Mouse (Mus musculus) stomach, postnatal 0 days (tissue): ENCODE results near the gene Bloc1s4. TPM values are rescaled to one million over a fixed set of nuclear protein-coding genes. Genes with fewer than 3 reads are reported as not detected.

ENCODE experiments used
- ATAC-seq: fragments of 200-750 bp; cut with Nextera tagmentation; 2 replicates; pipeline ENCODE4 v1.8.0; 2017; ENCODE audit not compliant: low FRiP score, low TSS enrichment
- DNase-seq: peaks from one replicate; pipeline ENCODE4 v3.0.0-alpha.2; 2016; ENCODE audit warnings: low spot score
- H3K27ac ChIP-seq: fragments of 300-500 bp; sonication (generic); replicated peaks from 2 replicates; pipeline ENCODE4 v1.5.1; 2014; ENCODE audit warnings: mild to moderate bottlenecking, control low read depth
- H3K27me3 ChIP-seq: fragments of 300-500 bp; sonication (generic); 2 replicates; pipeline ENCODE4 v1.6.1; 2014; ENCODE audit warnings: low read length; ENCODE audit not compliant: control insufficient read depth, insufficient read depth
- H3K36me3 ChIP-seq: fragments of 300-500 bp; sonication (generic); 2 replicates; pipeline ENCODE4 v1.6.1; 2014; ENCODE audit warnings: low read length, mixed read lengths; ENCODE audit not compliant: control insufficient read depth, insufficient read depth
- H3K4me1 ChIP-seq: fragments of 300-500 bp; sonication (generic); replicated peaks from 2 replicates; pipeline ENCODE4 v1.6.1; 2014; ENCODE audit warnings: antibody characterized with exemption; ENCODE audit not compliant: control insufficient read depth, insufficient read depth
- H3K4me2 ChIP-seq: fragments of 300-500 bp; sonication (generic); replicated peaks from 2 replicates; pipeline ENCODE4 v1.6.1; 2014; ENCODE audit warnings: low read depth, mild to moderate bottlenecking, control low read depth, moderate library complexity
- H3K4me3 ChIP-seq: fragments of 300-500 bp; sonication (generic); 2 replicates; pipeline ENCODE4 v1.5.1; 2014; ENCODE audit warnings: low read depth, low read length, control low read depth
- H3K9ac ChIP-seq: fragments of 300-500 bp; sonication (generic); 2 replicates; pipeline ENCODE4 v1.6.1; 2014; ENCODE audit warnings: mild to moderate bottlenecking, low read length, control low read depth, mixed read lengths
- H3K9me3 ChIP-seq: fragments of 300-500 bp; sonication (generic); 2 replicates; pipeline ENCODE4 v1.6.1; 2016; ENCODE audit warnings: low read length; ENCODE audit not compliant: control insufficient read depth
- CTCF ChIP-seq: IDR thresholded peaks from 2 replicates; pipeline ENCODE4 v1.5.1; 2016; ENCODE audit warnings: antibody characterized with exemption, low read depth, mild to moderate bottlenecking, moderate library complexity
- EP300 ChIP-seq: optimal IDR thresholded peaks from 2 replicates; pipeline ENCODE3; 2016; ENCODE audit warnings: antibody characterized with exemption
- WGBS: fragments of 180-500 bp; shearing (Covaris S2); extraction: QIAGEN DNeasy Blood & Tissue Kit; methylation state at CpG from one replicate; pipeline ENCODE4 v1.1.7; 2014; 5-methylcytosine and 5-hydroxymethylcytosine counted together
- polyA plus RNA-seq: library from polyadenylated mRNA; unstranded; fragments of >200 nt; fragmentation: Nextera tagmentation; extraction: Ambion mirVana; gene quantifications from 2 replicates; pipeline ENCODE4 v1.2.1, GENCODE M21; 2015

Gene Bloc1s4
- polyA plus RNA-seq, 1 experiment from 2014 or later: 21.4 TPM

DNA sequence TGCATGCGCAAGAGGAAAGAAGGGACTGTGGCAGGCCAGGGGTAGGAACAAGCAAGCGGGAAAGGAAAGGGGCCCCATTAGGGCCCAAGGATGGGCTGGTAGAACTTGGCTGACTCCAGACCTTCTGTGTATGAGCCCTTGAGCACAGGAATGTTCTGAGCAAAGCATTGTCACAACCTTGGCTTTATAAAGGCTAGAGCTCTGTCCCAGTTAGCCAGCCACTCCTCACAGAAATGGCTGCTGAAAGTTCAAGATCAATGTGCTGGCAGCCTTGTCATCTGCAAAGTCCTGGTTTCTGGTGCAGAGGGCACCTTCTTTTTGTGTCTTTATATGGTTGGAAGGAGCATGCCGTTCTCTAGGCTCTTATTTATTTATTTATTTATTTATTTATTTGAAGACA lies 28.8 kb downstream of the Bloc1s4 start:
- Histone ChIP-seq H3K9ac (no peak overlapping the region), H3K4me1 (no peaks in the 10 kb centered on the region), H3K9me3 (no peaks in the 10 kb centered on the region), H3K27ac (no peak overlapping the region), H3K36me3 (no peaks in the 10 kb centered on the region), H3K27me3 (no peaks in the 10 kb centered on the region), H3K4me3 (no peak overlapping the region), H3K4me2 (no peak overlapping the region)
- TF ChIP-seq EP300 (no peak), CTCF (no peak)
- ATAC-seq: no peak
- 86% methylated on average over 3 of the region's 3 CpGs for WGBS
- no peak for DNase-seq

DNA sequence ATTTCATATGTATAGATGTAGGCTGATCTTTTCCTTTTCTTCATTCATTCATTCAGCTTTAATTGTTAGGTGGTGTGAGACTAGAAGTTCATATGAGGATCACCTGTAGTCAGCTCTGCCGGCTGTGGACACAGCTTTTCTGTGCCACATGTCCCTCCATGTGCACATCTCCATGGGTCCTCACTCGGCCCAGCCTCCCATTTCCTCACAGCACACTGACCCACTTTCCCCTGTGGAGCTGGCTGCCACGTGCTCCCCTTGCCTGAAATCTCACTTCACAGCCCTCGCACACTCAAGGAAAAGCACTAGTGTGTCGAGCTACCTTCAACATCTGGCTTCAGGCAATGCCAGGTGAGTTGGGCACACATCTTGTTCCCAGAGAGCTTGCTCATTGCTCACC lies 29.3 kb downstream of the Bloc1s4 start:
- 83% methylated on average over 5 of the region's 5 CpGs for WGBS
- H3K36me3 ChIP-seq: no peaks in the 10 kb centered on the region
- TF ChIP-seq EP300 (no peak), CTCF (no peak)
- no peak for ATAC-seq
- DNase-seq: no peak
- H3K9me3 ChIP-seq: no peaks in the 10 kb centered on the region
- H3K27ac ChIP-seq: no peak overlapping the region
- H3K4me1 ChIP-seq: no peaks in the 10 kb centered on the region
- no peaks in the 10 kb centered on the region for H3K27me3 ChIP-seq
- H3K9ac ChIP-seq: no peak overlapping the region
- no peak overlapping the region for H3K4me3 ChIP-seq
- H3K4me2 ChIP-seq: no peak overlapping the region

DNA sequence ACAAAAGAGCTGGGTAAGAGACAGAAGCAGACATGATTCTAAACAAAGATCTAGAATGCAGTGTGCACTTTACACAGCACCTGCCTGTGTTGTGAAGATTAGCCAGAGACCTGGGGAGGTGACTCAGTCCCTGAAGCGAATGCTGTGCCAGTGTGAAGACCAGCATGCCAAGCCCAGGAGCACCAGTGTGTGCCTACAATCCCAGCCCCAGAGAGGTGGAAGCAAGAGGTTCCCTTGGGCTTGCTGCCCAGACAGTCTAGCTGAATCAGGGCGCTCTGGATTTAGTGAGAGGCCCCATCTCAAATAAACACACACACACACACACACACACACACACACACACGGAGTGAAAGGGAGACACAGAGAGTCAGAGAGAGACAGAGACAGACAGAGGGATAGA lies 30.6 kb downstream of the Bloc1s4 start:
- Histone ChIP-seq H3K27me3 (no peaks in the 10 kb centered on the region), H3K36me3 (no peaks in the 10 kb centered on the region), H3K4me1 (0 out of 2 replicates have a peak, but pooled peaks cover 3% of the 10 kb centered on the region), H3K9me3 (no peaks in the 10 kb centered on the region), H3K4me3 (no peak overlapping the region), H3K9ac (no peak overlapping the region), H3K4me2 (no peak overlapping the region), H3K27ac (no peak overlapping the region)
- no peak for DNase-seq
- 55% methylated on average over 3 of the region's 3 CpGs for WGBS
- TF ChIP-seq CTCF: no peak
- TF ChIP-seq EP300: no peak
- ATAC-seq: no peak

DNA sequence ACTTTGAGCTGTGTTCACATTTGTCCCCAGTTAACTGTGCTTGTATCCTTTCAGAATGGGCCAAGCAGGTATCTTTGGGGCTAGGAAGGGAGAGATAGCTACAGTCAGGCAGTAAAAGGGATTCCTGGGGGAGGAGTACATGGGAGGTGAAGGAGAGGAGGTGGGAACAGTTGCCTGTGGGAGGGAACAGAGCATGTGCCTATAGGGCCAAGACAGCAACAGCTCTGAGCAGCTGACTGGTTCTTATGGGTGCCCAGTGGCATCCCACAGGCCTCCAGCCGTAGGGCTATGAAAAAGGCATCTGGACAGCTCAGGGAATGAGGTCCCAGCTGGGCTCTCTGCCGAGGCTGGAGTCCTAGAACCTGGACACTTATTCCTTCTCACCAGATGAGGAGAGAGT lies 31.6 kb downstream of the Bloc1s4 start:
- no peak for ATAC-seq
- Histone ChIP-seq H3K4me2 (no peak overlapping the region), H3K9me3 (no peaks in the 10 kb centered on the region), H3K4me3 (no peak overlapping the region), H3K4me1 (peaks cover 8% of the 10 kb centered on the region; the same call in 1 of the 2 replicates), H3K9ac (no peak overlapping the region), H3K36me3 (no peaks in the 10 kb centered on the region), H3K27ac (no peak overlapping the region), H3K27me3 (no peaks in the 10 kb centered on the region)
- TF ChIP-seq EP300: no peak
- no peak for TF ChIP-seq CTCF
- DNase-seq: no peak
- 72% methylated on average over 2 of the region's 2 CpGs for WGBS

DNA sequence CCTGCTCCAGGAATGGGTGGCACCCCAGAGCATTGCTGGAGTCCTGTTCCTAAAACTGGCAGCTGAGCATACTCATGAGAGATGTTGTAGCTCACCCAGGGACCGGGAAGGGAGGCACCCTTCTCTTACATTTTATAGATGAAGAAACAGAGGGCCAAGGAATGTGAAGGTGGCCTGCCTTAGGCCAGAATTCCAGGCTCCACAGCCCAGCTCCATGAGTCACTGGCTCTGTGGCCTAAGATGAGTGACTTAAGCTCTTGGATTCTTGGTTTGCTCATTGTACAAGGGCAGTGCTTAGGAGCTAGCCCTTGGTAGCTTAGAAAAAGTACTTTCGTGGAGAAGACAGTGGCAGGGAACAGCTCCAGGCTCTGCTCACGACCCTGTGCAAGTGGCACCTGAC lies 33.6 kb downstream of the Bloc1s4 start:
- no peaks in the 10 kb centered on the region for H3K27me3 ChIP-seq
- DNase-seq: no peak
- no peaks in the 10 kb centered on the region for H3K9me3 ChIP-seq
- no peak overlapping the region for H3K9ac ChIP-seq
- no peak for ATAC-seq
- no peak overlapping the region for H3K4me3 ChIP-seq
- H3K27ac ChIP-seq: peak overlapping the region; percentile 90
- no peak overlapping the region for H3K4me2 ChIP-seq
- no peak for TF ChIP-seq CTCF
- no peak for TF ChIP-seq EP300
- WGBS: 68% methylated on average over 3 of the region's 3 CpGs
- H3K4me1 ChIP-seq: peaks cover 8% of the 10 kb centered on the region; the same call in 1 of the 2 replicates
- no peaks in the 10 kb centered on the region for H3K36me3 ChIP-seq

DNA sequence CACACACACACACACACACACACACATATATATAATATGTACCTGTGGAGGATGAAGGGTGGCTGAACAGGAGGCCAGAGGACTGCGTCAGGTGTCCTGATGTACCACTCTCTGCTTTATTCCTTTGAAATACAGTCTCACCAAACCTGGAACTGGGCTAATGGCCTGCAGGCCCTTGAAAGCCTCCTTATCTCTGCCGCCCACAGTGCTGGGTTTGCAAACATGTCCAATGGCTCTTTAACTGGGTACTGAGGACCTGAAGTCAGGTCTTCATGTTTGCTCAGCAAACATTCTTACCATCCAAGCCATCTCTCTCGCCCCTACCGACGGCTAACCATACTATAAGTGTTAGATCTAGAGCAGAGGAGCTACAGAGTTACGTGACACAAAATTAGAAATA lies 34.8 kb downstream of the Bloc1s4 start:
- H3K36me3 ChIP-seq: no peaks in the 10 kb centered on the region
- H3K4me3 ChIP-seq: no peak overlapping the region
- H3K27ac ChIP-seq: peak overlapping the region; percentile 90
- peak; percentile 40 for DNase-seq
- ATAC-seq: no peak
- H3K4me2 ChIP-seq: no peak overlapping the region
- 64% methylated on average over 6 of the region's 6 CpGs for WGBS
- no peaks in the 10 kb centered on the region for H3K9me3 ChIP-seq
- H3K9ac ChIP-seq: no peak overlapping the region
- no peaks in the 10 kb centered on the region for H3K27me3 ChIP-seq
- peaks cover 8% of the 10 kb centered on the region; the same call in 1 of the 2 replicates for H3K4me1 ChIP-seq
- TF ChIP-seq EP300 (no peak), CTCF (no peak)
